In the genomic region with DNA sequence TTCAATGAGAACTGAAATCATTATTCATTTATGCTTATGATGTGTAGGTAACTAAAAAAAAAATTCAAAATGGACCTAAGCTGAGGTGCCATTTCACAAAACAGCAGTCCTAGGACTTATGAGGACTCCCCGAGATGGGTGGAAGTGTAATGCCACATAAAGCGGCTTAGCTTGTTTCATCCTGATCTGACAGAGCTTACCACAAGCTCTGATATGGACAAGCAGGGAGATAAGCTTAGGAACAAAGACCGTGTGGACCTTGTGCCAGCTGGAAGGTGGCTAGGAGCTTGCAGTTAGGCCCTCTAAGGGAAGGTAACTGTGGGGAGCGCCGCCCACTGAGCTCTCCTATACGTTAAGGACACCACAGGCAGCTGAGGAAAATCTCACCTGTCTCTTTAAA, we compare ENCODE assay signal across 10 mouse cellular contexts.
"Had no signal": no experiment of that assay in that cellular context is flagged by ENCODE, and none has a peak within 500 bp of the region (broad histone marks: within the 10 kb centered on the region; RNA-seq: fewer than 3 reads in every experiment).

No protein-coding gene starts in this region.

- DNase-seq: gastrocnemius, postnatal 14 days; gastrocnemius, postnatal 36 days; heart, adult 11 months; heart, adult 2 months; heart, postnatal 4 days; kidney, adult 18-20 months; kidney, adult 8-10 months; kidney, postnatal 10 days; kidney, postnatal 25 days; kidney, postnatal 4 days had no signal
